Mouse (Mus musculus) cortical plate, adult 2 months (tissue): ENCODE data around the gene Ahdc1. TPM values are rescaled to one million over a fixed set of nuclear protein-coding genes. Genes with fewer than 3 reads are reported as not detected.

ENCODE experiments used
- H3K27ac ChIP-seq: fragments of 200-500 bp; 2 replicates; pipeline ENCODE4 v1.5.1; 2012; ENCODE audit warnings: low read length, control low read depth, inconsistent platforms; ENCODE audit not compliant: insufficient read depth
- H3K4me1 ChIP-seq: fragments of 200-500 bp; 2 replicates; pipeline ENCODE4 v1.6.1; 2011; ENCODE audit warnings: low read length; ENCODE audit not compliant: control insufficient read depth, insufficient read depth
- H3K4me3 ChIP-seq: fragments of 200-500 bp; 2 replicates; pipeline ENCODE4 v1.5.1; 2011; ENCODE audit warnings: mild to moderate bottlenecking, low read length, control low read depth; ENCODE audit not compliant: insufficient read depth
- CTCF ChIP-seq: fragments of 200-500 bp; IDR thresholded peaks from 2 replicates; pipeline ENCODE4 v1.5.1; 2011; ENCODE audit warnings: mild to moderate bottlenecking, control low read depth, low read length; ENCODE audit not compliant: insufficient read depth; ENCODE audit errors: extremely low read depth
- POLR2A ChIP-seq: fragments of 200-500 bp; IDR thresholded peaks from 2 replicates; pipeline ENCODE4 v1.6.1; 2011; ENCODE audit warnings: mild to moderate bottlenecking, low read length, control low read depth; ENCODE audit not compliant: insufficient read depth; ENCODE audit errors: extremely low read depth
- polyA plus RNA-seq: library from polyadenylated mRNA; depleted of rRNA; stranded (reverse); fragments of >200 nt; gene quantifications from 2 replicates; pipeline ENCODE4 v1.2.3, GENCODE M21; 2012

The Ahdc1 gene
- polyA plus RNA-seq, 1 experiment, result 26.4 TPM

- no peak overlapping the region for H3K27ac ChIP-seq
- no peak overlapping the region for H3K4me3 ChIP-seq
- peaks cover 30% of the 10 kb centered on the region for H3K4me1 ChIP-seq
- TF ChIP-seq CTCF (no peak), POLR2A (no peak)
Measured at GRCm38 (mm10) chr4:133087835-133088234, 76.8 kb downstream of the Ahdc1 start.

GRCm38 (mm10) chr4:133089319-133089718, 78.3 kb downstream of the Ahdc1 start:
- no peak for TF ChIP-seq POLR2A
- TF ChIP-seq CTCF, result no peak

GRCm38 (mm10) chr4:133089802-133090201, 78.7 kb downstream of the Ahdc1 start:
- no peak overlapping the region for H3K27ac ChIP-seq
- no peak overlapping the region for H3K4me3 ChIP-seq
- H3K4me1 ChIP-seq, result peaks cover 22% of the 10 kb centered on the region
- no peak for TF ChIP-seq CTCF
- no peak for TF ChIP-seq POLR2A

More at GRCm38 (mm10) chr4:133089319-133089718, 78.3 kb downstream of the Ahdc1 start:
- H3K27ac ChIP-seq, result no peak overlapping the region
- no peak overlapping the region for H3K4me3 ChIP-seq
- peaks cover 25% of the 10 kb centered on the region for H3K4me1 ChIP-seq

GRCm38 (mm10) chr4:133090276-133090719, 79.2 kb downstream of the Ahdc1 start:
- Histone ChIP-seq H3K4me3 (no peak overlapping the region), H3K4me1 (peaks cover 25% of the 10 kb centered on the region), H3K27ac (no peak overlapping the region)
- TF ChIP-seq CTCF (no peak), POLR2A (no peak)

GRCm38 (mm10) chr4:133090720-133091458, 79.8 kb downstream of the Ahdc1 start:
- Histone ChIP-seq H3K4me3 (no peak overlapping the region), H3K4me1 (peaks cover 25% of the 10 kb centered on the region), H3K27ac (0 out of 2 replicates have a peak overlapping the region, but pooled peaks have one; percentile 11)
- TF ChIP-seq POLR2A (no peak), CTCF (no peak)

- Histone ChIP-seq H3K4me3 (no peak overlapping the region), H3K27ac (no peak overlapping the region), H3K4me1 (peaks cover 25% of the 10 kb centered on the region)
- no peak for TF ChIP-seq POLR2A
- TF ChIP-seq CTCF, result no peak
Measured at GRCm38 (mm10) chr4:133091459-133091785, 80.4 kb downstream of the Ahdc1 start.

- Histone ChIP-seq H3K4me3 (no peak overlapping the region), H3K4me1 (peaks cover 23% of the 10 kb centered on the region), H3K27ac (peak overlapping the region; percentile 26)
- TF ChIP-seq POLR2A (0 out of 2 replicates have a peak, but pooled peaks have one; percentile 35), CTCF (no peak)
Measured at GRCm38 (mm10) chr4:133092453-133092901, 81.4 kb downstream of the Ahdc1 start.

DNA sequence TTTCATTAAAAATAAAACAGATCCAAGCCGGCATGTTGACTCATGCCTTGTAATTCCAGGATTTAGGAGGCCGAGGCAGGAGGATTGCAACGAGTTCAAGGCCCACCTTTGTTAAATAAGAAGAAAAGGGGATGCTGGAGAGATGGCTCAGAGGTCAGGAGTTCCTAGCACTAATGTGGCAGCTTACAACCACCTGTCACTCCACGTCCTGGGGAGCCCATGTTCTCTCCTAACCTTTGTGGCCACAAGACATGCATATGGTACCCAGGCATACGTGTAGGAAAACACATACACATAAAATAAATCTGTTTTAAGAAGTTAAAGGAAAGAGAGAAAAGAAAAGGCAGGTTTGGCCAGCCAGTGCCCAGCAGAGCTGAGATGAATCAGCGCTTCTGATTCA, 82.0 kb downstream of the Ahdc1 start:
- no peak overlapping the region for H3K4me3 ChIP-seq
- TF ChIP-seq CTCF, result no peak
- no peak for TF ChIP-seq POLR2A
- peaks cover 21% of the 10 kb centered on the region for H3K4me1 ChIP-seq
- H3K27ac ChIP-seq, result peak overlapping the region; percentile 51; the same call in 1 of the 2 replicates

GRCm38 (mm10) chr4:133093481-133094033, 82.5 kb downstream of the Ahdc1 start:
- peak overlapping the region; percentile 51; the same call in 1 of the 2 replicates for H3K27ac ChIP-seq
- no peak overlapping the region for H3K4me3 ChIP-seq
- H3K4me1 ChIP-seq, result peaks cover 20% of the 10 kb centered on the region
- TF ChIP-seq CTCF (no peak), POLR2A (no peak)

DNA sequence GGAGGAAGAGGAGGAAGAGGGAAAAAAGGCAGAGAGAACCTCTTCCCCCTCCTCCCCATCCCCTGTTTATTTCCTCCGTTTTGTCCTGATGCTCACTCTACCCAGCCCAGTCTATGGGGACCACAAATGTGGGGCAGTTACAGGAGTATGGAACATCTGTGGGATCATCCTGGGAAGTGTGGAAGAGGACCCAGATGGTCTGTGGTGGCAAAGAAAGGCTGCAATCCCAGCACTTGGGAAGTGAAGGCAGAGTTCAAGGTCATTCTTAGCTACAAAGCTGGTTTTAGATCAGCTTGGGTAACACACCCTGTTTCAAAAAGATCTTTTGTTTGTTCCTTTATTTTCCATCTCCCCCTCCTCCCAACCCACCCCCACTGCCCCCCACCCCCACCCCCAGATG, 83.2 kb downstream of the Ahdc1 start:
- Histone ChIP-seq H3K4me1 (peaks cover 20% of the 10 kb centered on the region), H3K27ac (no peak overlapping the region), H3K4me3 (no peak overlapping the region)
- TF ChIP-seq CTCF (no peak), POLR2A (no peak)
